Comparison of ENCODE assay signal across 14 mouse cellular contexts in the genomic region with DNA sequence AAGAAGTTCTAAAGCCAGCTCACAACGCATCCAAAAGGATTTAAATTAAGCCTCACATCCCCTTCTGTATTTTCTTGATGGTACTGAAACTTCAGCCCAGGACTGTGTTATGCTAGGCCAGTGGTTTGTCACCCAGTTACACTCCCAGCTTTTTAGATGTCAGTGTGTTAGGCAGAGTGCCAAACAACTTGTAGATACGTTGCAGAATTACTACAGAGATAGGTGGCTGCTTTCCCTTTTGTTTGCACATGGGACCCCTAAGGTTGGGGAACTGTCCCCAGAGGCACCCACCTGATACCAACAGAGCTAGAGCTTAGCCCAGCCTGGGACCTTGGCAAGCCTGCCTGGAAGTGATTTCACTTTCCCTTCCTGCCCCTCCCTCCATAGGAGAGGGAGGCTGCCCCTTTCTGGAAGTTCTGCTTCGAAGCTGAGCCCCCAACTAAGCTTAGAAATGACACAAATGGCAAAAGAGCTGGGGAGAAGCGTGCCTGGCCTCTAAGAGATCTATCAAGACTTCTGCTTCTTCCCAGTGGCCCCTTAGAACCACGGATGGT. TPM values are rescaled to one million over a fixed set of nuclear protein-coding genes. Genes with fewer than 3 reads are reported as not detected.
DNase-seq lines count a peak whose midpoint lies in the region; ATAC-seq and TF ChIP-seq lines count a peak whose summit lies in the region.
"Had no signal": no experiment of that assay in that cellular context is flagged by ENCODE, and none has a peak within 500 bp of the region (broad histone marks: within the 10 kb centered on the region; RNA-seq: fewer than 3 reads in every experiment).

No protein-coding gene starts in this region.

- no peak overlapping the region for H3K9ac ChIP-seq in kidney, embryonic 16.5 days (replicated peaks; ENCODE audit: low read length)
- no peak overlapping the region for H3K9ac ChIP-seq in hindbrain, embryonic 16.5 days (ENCODE audit: low read depth, low read length)
- H3K9ac ChIP-seq: embryonic facial prominence, embryonic 13.5 days; hindbrain, embryonic 14.5 days; limb, embryonic 13.5 days; midbrain, embryonic 13.5 days had no signal

- no peaks in the 10 kb centered on the region for H3K36me3 ChIP-seq in kidney, embryonic 16.5 days (ENCODE audit: insufficient read depth, low read length)
- H3K36me3 ChIP-seq in thymus, adult 2 months (ENCODE audit: control insufficient read depth, insufficient read depth, low read length): no peaks in the 10 kb centered on the region
- no peaks in the 10 kb centered on the region for H3K36me3 ChIP-seq in hindbrain, embryonic 16.5 days (ENCODE audit: control insufficient read depth, insufficient read depth, low read length)
- H3K36me3 ChIP-seq in limb, embryonic 10.5 days: peaks cover 24% of the 10 kb centered on the region
- H3K36me3 ChIP-seq: limb, embryonic 13.5 days; midbrain, embryonic 13.5 days had no signal

- no peaks in the 10 kb centered on the region for H3K9me3 ChIP-seq in kidney, embryonic 16.5 days (ENCODE audit: low read length)
- no peaks in the 10 kb centered on the region for H3K9me3 ChIP-seq in hindbrain, embryonic 16.5 days (ENCODE audit: control insufficient read depth, low read length)
- H3K9me3 ChIP-seq in limb, embryonic 10.5 days (replicated peaks): no peaks in the 10 kb centered on the region
- H3K9me3 ChIP-seq: embryonic facial prominence, embryonic 13.5 days; limb, embryonic 13.5 days; midbrain, embryonic 13.5 days had no signal

- H3K4me2 ChIP-seq in kidney, embryonic 16.5 days (replicated peaks; ENCODE audit: low read depth, low read length): no peak overlapping the region
- no peak overlapping the region for H3K4me2 ChIP-seq in hindbrain, embryonic 16.5 days (ENCODE audit: low read length)
- H3K4me2 ChIP-seq: embryonic facial prominence, embryonic 13.5 days; hindbrain, embryonic 14.5 days; limb, embryonic 13.5 days; midbrain, embryonic 13.5 days had no signal

- no peak for TF ChIP-seq POLR2A in thymus, adult 2 months (IDR thresholded peaks at IDR 0.05; ENCODE audit: control insufficient read depth, extremely low read depth, insufficient read depth, low read length, poor library complexity)

- no peaks in the 10 kb centered on the region for H3K27me3 ChIP-seq in kidney, embryonic 16.5 days (ENCODE audit: insufficient read depth, low read length)
- H3K27me3 ChIP-seq in thymus, adult 2 months (ENCODE audit: control insufficient read depth, insufficient read depth, low read length): no peaks in the 10 kb centered on the region
- no peaks in the 10 kb centered on the region for H3K27me3 ChIP-seq in hindbrain, embryonic 16.5 days (replicated peaks; ENCODE audit: control insufficient read depth, insufficient read depth, low read length)
- H3K27me3 ChIP-seq in limb, embryonic 10.5 days (ENCODE audit: low read depth, poor library complexity, severe bottlenecking): no peaks in the 10 kb centered on the region
- H3K27me3 ChIP-seq: embryonic facial prominence, embryonic 13.5 days; limb, embryonic 13.5 days; midbrain, embryonic 13.5 days had no signal

- peak; percentile 38 for DNase-seq in kidney, adult 9 months
- peak; percentile 33 to 41 for DNase-seq in thymus, postnatal 36 days
- DNase-seq in thymus, adult 2 months: no peak
- DNase-seq in heart, postnatal 10 days: peak; percentile 57 to 60
- DNase-seq in limb, embryonic 10.5 days (ENCODE audit: low spot score): no peak
- DNase-seq: adrenal gland, postnatal 14 days; cerebellum, adult 18-20 months had no signal

- intact Hi-C loops in heart, postnatal 10 days (cut with DNase I): loop anchor here (2.0 kb wide), 1 partner anchor 14 kb away; no protein-coding TSS in a partner anchor

- no peak overlapping the region for H3K27ac ChIP-seq in kidney, embryonic 16.5 days (ENCODE audit: low read length)
- H3K27ac ChIP-seq in thymus, adult 2 months (ENCODE audit: control insufficient read depth, insufficient read depth, low read length): no peak overlapping the region
- H3K27ac ChIP-seq in hindbrain, embryonic 16.5 days (ENCODE audit: low read depth, low read length): no peak overlapping the region
- no peak overlapping the region for H3K27ac ChIP-seq in limb, embryonic 10.5 days
- H3K27ac ChIP-seq: embryonic facial prominence, embryonic 13.5 days; hindbrain, embryonic 14.5 days; limb, embryonic 13.5 days; midbrain, embryonic 13.5 days had no signal

- H3K4me3 ChIP-seq in kidney, embryonic 16.5 days (ENCODE audit: low read length): no peak overlapping the region
- no peak overlapping the region for H3K4me3 ChIP-seq in thymus, adult 2 months (ENCODE audit: control insufficient read depth, insufficient read depth, low read length)
- H3K4me3 ChIP-seq in hindbrain, embryonic 16.5 days (ENCODE audit: low read length): no peak overlapping the region
- H3K4me3 ChIP-seq in limb, embryonic 10.5 days: no peak overlapping the region
- H3K4me3 ChIP-seq: embryonic facial prominence, embryonic 13.5 days; limb, embryonic 13.5 days; midbrain, embryonic 13.5 days had no signal

- no peak for ATAC-seq in kidney, embryonic 16.5 days (ENCODE audit: low FRiP score, low TSS enrichment)
- ATAC-seq in megakaryocyte-erythroid progenitor cell, adult 5-6 weeks (replicated peaks; ENCODE audit: low FRiP score, low TSS enrichment, poor library complexity, severe bottlenecking): peak; percentile 40; the same call in 1 of the 2 replicates
- no peak for ATAC-seq in hindbrain, embryonic 16.5 days
- ATAC-seq: midbrain, embryonic 13.5 days had no signal

- no peak for TF ChIP-seq CTCF in thymus, adult 2 months (IDR thresholded peaks at IDR 0.05; ENCODE audit: borderline replicate concordance, control insufficient read depth, extremely low read depth, insufficient read depth, low read length, poor library complexity)

- 72% methylated on average over 5 of the region's 5 CpGs for WGBS in kidney, embryonic 16.5 days
- WGBS in thymus, adult 2 months: 31% methylated on average over 5 of the region's 5 CpGs
- 79% methylated on average over 5 of the region's 5 CpGs for WGBS in hindbrain, embryonic 16.5 days
- WGBS in limb, embryonic 10.5 days: 85% methylated on average over 5 of the region's 5 CpGs

- H3K4me1 ChIP-seq in kidney, embryonic 16.5 days (ENCODE audit: insufficient read depth, low read length): peaks cover 16% of the 10 kb centered on the region
- H3K4me1 ChIP-seq in thymus, adult 2 months (replicated peaks; ENCODE audit: control insufficient read depth, insufficient read depth, low read length): peaks cover 29% of the 10 kb centered on the region
- no peaks in the 10 kb centered on the region for H3K4me1 ChIP-seq in hindbrain, embryonic 16.5 days (ENCODE audit: control insufficient read depth, insufficient read depth, low read depth, low read length)
- 0 out of 2 replicates have a peak, but pooled peaks cover 2% of the 10 kb centered on the region for H3K4me1 ChIP-seq in limb, embryonic 10.5 days

RNA-seq across cellular contexts. Expression of a gene that starts 39.4 kb away (rescaled TPM):
- 11.7 and 13.3 TPM in 2 replicates for polyA plus RNA-seq in kidney, embryonic 16.5 days (2015; fragmentation: Nextera tagmentation; extraction: Ambion mirVana)
- polyA plus RNA-seq in thymus, adult 2 months (2012; rRNA removed): 46.8 and 51.1 TPM in 2 replicates
- 1 to 10 TPM; 1.6 to 1.7 TPM for total RNA-seq in heart, postnatal 10 days (2021)
- 8.0 and 10.6 TPM in 2 replicates for total RNA-seq in megakaryocyte-erythroid progenitor cell, adult 5-6 weeks (2014; fragmentation: Nextera tagmentation)
- 9.1 and 14.4 TPM in 2 replicates for total RNA-seq in megakaryocyte-erythroid progenitor cell, adult 5-6 weeks (2017)
- 3.5 and 4.2 TPM in 2 replicates for polyA plus RNA-seq in hindbrain, embryonic 16.5 days (2015; fragmentation: Nextera tagmentation; extraction: Ambion mirVana)
- 12.2 and 13.8 TPM in 2 replicates for polyA plus RNA-seq in limb, embryonic 10.5 days (2016; fragmentation: Nextera tagmentation; extraction: Ambion mirVana)

RNA-seq across cellular contexts. Expression of a gene that starts 52.5 kb away (rescaled TPM):
- 180 and 187 TPM in 2 replicates for polyA plus RNA-seq in kidney, embryonic 16.5 days (2015; fragmentation: Nextera tagmentation; extraction: Ambion mirVana)
- polyA plus RNA-seq in thymus, adult 2 months (2012; rRNA removed): 56.7 and 64.7 TPM in 2 replicates
- 100 to 1,000 TPM; 177 to 195 TPM for total RNA-seq in heart, postnatal 10 days (2021)
- total RNA-seq in megakaryocyte-erythroid progenitor cell, adult 5-6 weeks (2014; fragmentation: Nextera tagmentation): 92.1 and 105 TPM in 2 replicates
- total RNA-seq in megakaryocyte-erythroid progenitor cell, adult 5-6 weeks (2017): 38.2 and 70.3 TPM in 2 replicates
- 126 and 127 TPM in 2 replicates for polyA plus RNA-seq in hindbrain, embryonic 16.5 days (2015; fragmentation: Nextera tagmentation; extraction: Ambion mirVana)
- 191 and 204 TPM in 2 replicates for polyA plus RNA-seq in limb, embryonic 10.5 days (2016; fragmentation: Nextera tagmentation; extraction: Ambion mirVana)

Comparison
In these comparisons a context has a peak if more than half of its experiments do, and no peak if none do; other contexts are left out.
1. DNase-seq: peak in kidney, adult 9 months (single experiment), thymus, postnatal 36 days (2 of 2) and heart, postnatal 10 days (2 of 2); none in thymus, adult 2 months (single experiment) and limb, embryonic 10.5 days (single experiment).